Mouse (Mus musculus): ENCODE results near the gene Arid1b. TPM values are rescaled to one million over a fixed set of nuclear protein-coding genes. Genes with fewer than 3 reads are reported as not detected.

The Arid1b gene
- polyA plus RNA-seq, 1 experiment, result 2.6 TPM

DNA sequence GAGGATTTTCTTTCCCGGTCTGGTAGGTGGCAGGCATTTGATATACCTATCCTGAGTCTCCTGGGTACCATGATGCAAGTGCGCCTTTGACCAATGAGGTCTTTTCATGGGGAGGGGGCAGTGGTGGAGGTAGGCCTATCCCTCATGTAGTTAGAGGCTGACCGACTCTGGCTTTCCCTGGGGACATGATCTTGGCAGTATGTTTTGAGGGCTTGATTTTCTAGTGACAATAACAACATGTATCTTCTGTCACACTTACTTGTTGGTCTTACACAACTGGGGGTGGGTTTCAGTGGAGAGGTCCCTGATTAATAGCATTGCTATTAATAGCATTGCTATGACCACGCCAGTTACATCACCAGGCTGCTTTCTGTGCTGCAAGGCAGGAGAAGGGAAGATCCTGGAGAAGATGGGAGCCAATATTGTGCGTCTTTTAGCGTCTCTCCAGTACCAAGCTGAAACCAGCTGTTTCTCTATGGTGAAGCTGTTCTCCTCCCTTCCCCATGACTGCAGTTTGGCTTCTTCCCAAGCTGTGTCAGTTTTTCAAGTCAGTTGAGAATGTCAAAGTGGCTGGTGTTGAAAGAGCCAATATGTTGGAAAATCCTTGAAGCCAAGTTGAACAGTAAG lies 216.1 kb downstream of the Arid1b start:
- TF ChIP-seq TAL1 (IDR thresholded peaks at IDR 0.05; ENCODE audit: low read length), result no peak
- no peak for TF ChIP-seq GATA1 (IDR thresholded peaks at IDR 0.05; ENCODE audit: low read length)
- Histone ChIP-seq H3K4me3 (replicated peaks) (no peak overlapping the region), H3K9me3 (ENCODE audit: control insufficient read depth, low read length) (no peaks in the 10 kb centered on the region), H3K4me1 (ENCODE audit: control insufficient read depth) (0 out of 2 replicates have a peak, but pooled peaks cover 2% of the 10 kb centered on the region), H3K36me3 (ENCODE audit: control insufficient read depth) (no peaks in the 10 kb centered on the region), H3K27me3 (ENCODE audit: control insufficient read depth) (no peaks in the 10 kb centered on the region)

DNA sequence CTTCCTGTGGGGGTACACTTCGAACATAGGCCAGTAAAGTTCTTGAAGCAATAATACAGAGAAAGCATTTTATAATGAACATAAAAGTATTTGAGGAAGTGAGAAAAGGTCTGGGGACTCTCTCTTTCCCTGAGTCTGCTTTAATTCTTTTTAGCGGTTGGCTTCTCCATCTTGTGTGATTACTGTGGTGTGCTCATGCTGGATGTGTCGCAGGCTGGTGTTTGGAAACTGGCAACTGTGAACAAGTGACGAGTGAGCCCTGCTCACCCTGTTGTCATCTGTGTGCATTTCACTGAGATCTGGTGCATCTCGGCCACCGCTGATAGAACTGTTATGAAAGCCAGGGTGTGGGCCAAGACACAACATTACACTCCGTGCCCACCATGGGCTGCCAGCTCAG lies 216.8 kb downstream of the Arid1b start:
- Histone ChIP-seq H3K4me3 (replicated peaks) (no peak overlapping the region), H3K4me1 (ENCODE audit: control insufficient read depth) (0 out of 2 replicates have a peak, but pooled peaks cover 2% of the 10 kb centered on the region), H3K27me3 (ENCODE audit: control insufficient read depth) (no peaks in the 10 kb centered on the region), H3K9me3 (ENCODE audit: control insufficient read depth, low read length) (no peaks in the 10 kb centered on the region), H3K36me3 (ENCODE audit: control insufficient read depth) (no peaks in the 10 kb centered on the region)
- no peak for TF ChIP-seq TAL1 (IDR thresholded peaks at IDR 0.05; ENCODE audit: low read length)

DNA sequence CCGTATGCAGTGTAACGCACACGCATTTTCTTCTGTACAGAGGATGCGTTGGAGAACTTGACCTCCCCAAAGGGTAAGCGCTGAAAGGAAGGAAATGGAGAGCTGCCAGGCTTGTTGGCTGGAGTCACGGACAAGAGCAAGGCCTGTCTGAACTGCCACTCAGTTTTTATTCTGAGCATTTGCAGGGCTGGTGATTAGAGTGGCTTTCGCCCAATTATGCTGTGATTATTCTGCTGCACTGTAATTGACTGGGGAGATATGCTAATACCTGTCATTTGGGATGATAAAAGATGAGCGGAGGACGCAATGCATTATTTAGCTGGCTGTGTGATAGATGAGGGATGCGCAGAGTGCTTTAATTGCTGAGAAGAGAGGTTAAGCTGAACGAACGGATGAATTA lies 218.0 kb downstream of the Arid1b start:
- Histone ChIP-seq H3K4me1 (ENCODE audit: control insufficient read depth) (peaks cover 5% of the 10 kb centered on the region; the same call in 1 of the 2 replicates), H3K4me3 (replicated peaks) (no peak overlapping the region)

DNA sequence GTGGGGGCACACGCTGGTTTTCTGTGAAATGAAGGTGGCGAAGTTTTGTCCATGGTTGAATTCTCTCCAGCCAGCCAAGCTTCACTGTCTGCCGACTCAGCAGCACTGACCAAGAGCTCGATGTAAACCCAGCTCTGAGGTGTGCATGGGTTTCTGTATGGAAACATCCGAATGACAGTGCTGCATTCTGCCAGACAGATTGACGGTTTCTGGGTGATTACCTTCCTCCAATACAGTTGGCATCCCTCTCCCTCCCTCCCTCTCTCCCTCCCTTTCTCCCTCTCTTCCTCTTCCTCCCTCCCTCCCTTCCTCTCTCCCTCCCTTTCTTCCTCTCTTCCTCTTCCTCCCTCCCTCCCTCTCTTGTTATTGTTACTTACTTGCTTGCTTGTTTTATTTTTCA lies 219.3 kb downstream of the Arid1b start:
- Histone ChIP-seq H3K4me3 (replicated peaks) (no peak overlapping the region), H3K27me3 (ENCODE audit: control insufficient read depth) (no peaks in the 10 kb centered on the region), H3K36me3 (ENCODE audit: control insufficient read depth) (no peaks in the 10 kb centered on the region), H3K4me1 (ENCODE audit: control insufficient read depth) (peaks cover 5% of the 10 kb centered on the region; the same call in 1 of the 2 replicates), H3K9me3 (ENCODE audit: control insufficient read depth, low read length) (no peaks in the 10 kb centered on the region)
- TF ChIP-seq TAL1 (IDR thresholded peaks at IDR 0.05; ENCODE audit: low read length) (no peak), GATA1 (IDR thresholded peaks at IDR 0.05; ENCODE audit: low read length) (no peak)

More for the DNA sequence above, 218.0 kb downstream of the Arid1b start:
- H3K36me3 ChIP-seq (ENCODE audit: control insufficient read depth), result no peaks in the 10 kb centered on the region
- no peak for TF ChIP-seq TAL1 (IDR thresholded peaks at IDR 0.05; ENCODE audit: low read length)
- TF ChIP-seq GATA1 (IDR thresholded peaks at IDR 0.05; ENCODE audit: low read length), result no peak
- no peaks in the 10 kb centered on the region for H3K27me3 ChIP-seq (ENCODE audit: control insufficient read depth)
- no peaks in the 10 kb centered on the region for H3K9me3 ChIP-seq (ENCODE audit: control insufficient read depth, low read length)

DNA sequence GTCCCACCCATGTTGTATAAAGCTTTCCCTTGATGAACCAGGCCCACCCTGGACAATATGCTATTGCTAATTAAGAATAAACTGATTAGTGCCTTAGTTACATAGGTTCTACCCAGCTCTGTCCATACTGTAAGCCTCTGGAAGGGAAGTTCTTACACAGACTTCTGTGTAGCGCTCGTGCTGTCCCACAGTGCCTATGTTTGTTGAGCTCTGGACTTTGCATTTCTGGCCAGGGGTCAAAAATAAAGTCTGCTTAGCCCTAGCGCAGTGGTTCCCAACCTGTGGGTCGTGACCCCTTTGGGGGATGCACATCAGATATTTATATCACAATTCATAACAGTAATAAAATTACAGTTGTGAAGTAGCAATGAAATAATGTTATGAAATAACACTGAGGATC lies 221.2 kb downstream of the Arid1b start:
- Histone ChIP-seq H3K4me3 (replicated peaks) (no peak overlapping the region), H3K9me3 (ENCODE audit: control insufficient read depth, low read length) (no peaks in the 10 kb centered on the region), H3K27me3 (ENCODE audit: control insufficient read depth) (no peaks in the 10 kb centered on the region), H3K4me1 (ENCODE audit: control insufficient read depth) (peaks cover 5% of the 10 kb centered on the region; the same call in 1 of the 2 replicates), H3K36me3 (ENCODE audit: control insufficient read depth) (no peaks in the 10 kb centered on the region)
- TF ChIP-seq TAL1 (IDR thresholded peaks at IDR 0.05; ENCODE audit: low read length) (no peak), GATA1 (IDR thresholded peaks at IDR 0.05; ENCODE audit: low read length) (no peak)

DNA sequence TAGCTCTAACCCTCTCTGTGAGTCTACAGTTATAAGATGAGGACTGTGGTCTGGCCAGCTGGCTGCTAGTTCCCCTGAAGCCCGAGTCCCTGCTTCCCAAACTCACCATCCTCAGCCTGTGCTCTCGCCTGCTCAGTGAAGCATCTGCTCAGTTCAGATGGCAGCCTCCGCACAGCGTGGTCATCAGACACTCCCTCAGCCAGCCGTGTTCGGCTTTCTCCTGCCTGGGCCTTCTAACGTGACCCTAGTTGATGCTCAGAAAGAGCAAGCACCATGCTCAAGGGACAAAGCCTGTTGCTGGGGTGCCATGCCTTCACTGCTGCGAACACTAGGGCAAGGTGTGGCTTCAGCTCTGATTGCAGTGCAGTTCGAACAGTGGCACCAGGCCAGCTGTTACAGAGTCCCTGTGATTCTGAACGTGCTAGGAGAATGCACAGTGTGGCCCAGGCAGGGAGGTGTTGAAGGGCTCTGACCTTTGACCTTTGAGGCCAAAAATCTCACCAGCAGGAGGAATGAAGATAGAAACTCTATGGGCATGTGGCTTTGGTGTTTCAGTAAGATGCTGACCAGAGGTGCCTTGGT lies 222.9 kb downstream of the Arid1b start:
- Histone ChIP-seq H3K27me3 (ENCODE audit: control insufficient read depth) (no peaks in the 10 kb centered on the region), H3K4me1 (ENCODE audit: control insufficient read depth) (peaks cover 5% of the 10 kb centered on the region; the same call in 1 of the 2 replicates), H3K9me3 (ENCODE audit: control insufficient read depth, low read length) (no peaks in the 10 kb centered on the region), H3K4me3 (replicated peaks) (no peak overlapping the region), H3K36me3 (ENCODE audit: control insufficient read depth) (no peaks in the 10 kb centered on the region)
- TF ChIP-seq TAL1 (IDR thresholded peaks at IDR 0.05; ENCODE audit: low read length) (no peak), GATA1 (IDR thresholded peaks at IDR 0.05; ENCODE audit: low read length) (no peak)

DNA sequence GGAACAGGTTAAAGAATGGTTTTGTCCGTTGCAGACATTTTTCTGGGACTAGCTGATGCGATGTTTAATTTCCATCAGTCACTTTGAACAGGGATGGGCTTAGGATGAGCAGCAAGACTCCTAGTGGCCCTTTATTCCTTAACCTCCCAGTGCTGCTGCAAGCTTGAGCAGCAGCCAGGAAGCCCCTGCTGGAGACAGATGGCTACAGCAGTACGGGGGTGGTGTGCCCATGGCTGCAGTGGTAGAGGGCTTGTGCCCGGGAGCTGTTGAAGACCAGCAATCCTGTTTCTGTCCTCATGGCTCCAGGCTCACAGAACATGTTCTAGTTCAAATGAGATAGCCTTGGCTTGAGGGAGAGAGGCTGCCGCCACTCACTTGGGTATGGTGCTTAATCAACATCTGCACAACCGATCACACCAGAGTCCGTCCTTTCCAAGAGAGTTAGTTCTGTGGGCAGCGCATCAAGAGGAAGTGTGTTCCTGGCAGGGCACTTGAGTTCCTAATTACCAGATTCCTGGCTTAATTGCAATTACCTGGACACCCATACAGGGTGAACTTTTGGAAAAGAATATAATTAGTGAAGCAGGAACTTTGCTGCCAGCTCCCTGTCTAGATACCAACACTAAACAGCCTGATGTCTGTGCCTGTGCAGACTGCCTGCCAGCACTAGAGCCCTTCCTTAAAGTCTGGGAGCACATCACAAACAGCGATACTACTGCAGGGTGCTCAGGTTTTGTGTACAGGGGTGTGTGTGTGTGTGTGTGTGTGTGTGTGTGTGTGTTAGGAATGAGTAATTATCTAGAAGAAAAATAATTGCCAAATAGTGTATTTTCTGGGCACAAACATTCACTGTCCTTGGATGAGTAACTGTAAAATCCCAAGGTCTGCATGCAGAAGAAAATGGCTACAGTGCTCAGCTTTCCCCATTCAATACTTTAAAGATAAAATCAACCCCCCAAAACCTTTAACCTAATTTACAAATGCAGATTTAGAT lies 224.0 kb downstream of the Arid1b start:
- H3K9me3 ChIP-seq (ENCODE audit: control insufficient read depth, low read length), result no peaks in the 10 kb centered on the region
- peaks cover 5% of the 10 kb centered on the region; the same call in 1 of the 2 replicates for H3K4me1 ChIP-seq (ENCODE audit: control insufficient read depth)
- H3K4me3 ChIP-seq (replicated peaks), result no peak overlapping the region
- TF ChIP-seq TAL1 (IDR thresholded peaks at IDR 0.05; ENCODE audit: low read length) (no peak), GATA1 (IDR thresholded peaks at IDR 0.05; ENCODE audit: low read length) (no peak)
- no peaks in the 10 kb centered on the region for H3K27me3 ChIP-seq (ENCODE audit: control insufficient read depth)
- no peaks in the 10 kb centered on the region for H3K36me3 ChIP-seq (ENCODE audit: control insufficient read depth)

DNA sequence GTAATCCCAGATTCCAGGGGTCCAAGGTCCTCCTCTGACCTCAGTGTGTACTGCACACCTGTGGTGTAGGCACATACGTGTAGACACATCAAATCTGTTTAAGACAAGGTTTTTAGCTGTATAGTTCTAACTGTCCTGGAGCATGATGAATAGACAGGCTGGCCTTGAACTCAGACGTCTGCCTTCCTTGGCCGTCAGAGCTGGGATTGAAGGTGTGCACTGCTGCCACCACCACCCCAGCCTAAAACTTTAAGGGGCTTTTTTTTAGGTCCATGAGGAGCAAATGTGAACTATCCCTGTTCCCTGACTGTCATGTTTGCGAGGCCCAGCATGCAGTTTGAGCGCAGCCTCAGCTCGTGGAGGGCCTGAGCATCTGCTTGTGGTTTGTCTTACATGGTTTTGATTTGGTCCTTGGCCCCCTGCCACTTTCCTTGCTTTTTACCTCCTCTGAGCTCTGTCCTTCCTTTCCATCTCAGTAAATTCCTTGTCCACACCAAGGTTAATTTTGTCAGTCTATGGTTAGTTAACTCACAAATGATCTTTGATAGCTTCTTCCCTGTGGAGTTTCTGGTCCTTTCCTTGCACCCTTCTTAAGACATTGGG lies 224.9 kb downstream of the Arid1b start:
- peaks cover 5% of the 10 kb centered on the region; the same call in 1 of the 2 replicates for H3K4me1 ChIP-seq (ENCODE audit: control insufficient read depth)
- TF ChIP-seq GATA1 (IDR thresholded peaks at IDR 0.05; ENCODE audit: low read length) (no peak), TAL1 (IDR thresholded peaks at IDR 0.05; ENCODE audit: low read length) (no peak)

More for the DNA sequence above, 224.9 kb downstream of the Arid1b start:
- no peaks in the 10 kb centered on the region for H3K36me3 ChIP-seq (ENCODE audit: control insufficient read depth)
- H3K9me3 ChIP-seq (ENCODE audit: control insufficient read depth, low read length), result no peaks in the 10 kb centered on the region
- H3K27me3 ChIP-seq (ENCODE audit: control insufficient read depth), result no peaks in the 10 kb centered on the region
- H3K4me3 ChIP-seq (replicated peaks), result no peak overlapping the region
